Mouse (Mus musculus) left cerebral cortex, postnatal 14 days (tissue): ENCODE measurements around the gene Cenpu. TPM values are rescaled to one million over a fixed set of nuclear protein-coding genes. Genes with fewer than 3 reads are reported as not detected.

ENCODE experiments used
- DNase-seq, 2 experiments: peaks; one replicate each; pipeline ENCODE4 v3.0.0; 2021 to 2022; ENCODE audit warnings: low spot score in 2 of 2, mixed read lengths in 1 of 2
- intact Hi-C: fragments of 180-260 bp; cut with DNase I; formaldehyde crosslinking; loops from one replicate; pipeline ENCODE4 v1.15.1; 2025
- long read RNA-seq, 2 experiments: library from polyadenylated mRNA; stranded (forward); transcript quantifications; one replicate each; pipeline ENCODE4 v2.0.0; 2021
- total RNA-seq, 2 experiments: library from RNA; stranded (reverse); gene quantifications; 2 replicates each; pipeline ENCODE4 v1.2.3; 2021

Gene Cenpu
- 1 to 10 TPM; 1.6 to 4.1 TPM for total RNA-seq
- long read RNA-seq, experiment 1, partial matches to known transcripts = 0 of 2 reads
- long read RNA-seq, experiment 1, other reads (novel, unspliced or antisense) = 1 of 2 reads
- long read RNA-seq, experiment 2, partial matches to known transcripts = 2 of 6 reads
- long read RNA-seq, experiment 2, other reads (novel, unspliced or antisense) = 4 of 6 reads

- DNase-seq = peak; percentile 100
- intact Hi-C loops = no loop called here
Observed at GRCm38 (mm10) chr8:46551615-46552440, at the start of gene Cenpu. Gene Cenpu, plus strand, starts transcription at chr8:46552028.

GRCm38 (mm10) chr8:46502333-46503071, 49.3 kb upstream of the Cenpu start:
- DNase-seq = no peak
- intact Hi-C loops = no loop called here

- no peak for DNase-seq
- intact Hi-C loops = no loop called here
Observed at GRCm38 (mm10) chr8:46503072-46503695, 48.6 kb upstream of the Cenpu start.

- intact Hi-C loops = no loop called here
- DNase-seq = no peak
Observed at GRCm38 (mm10) chr8:46504196-46504595, 47.6 kb upstream of the Cenpu start.

- no peak for DNase-seq
- intact Hi-C loops = no loop called here
Observed at GRCm38 (mm10) chr8:46508488-46509395, 43.1 kb upstream of the Cenpu start.

GRCm38 (mm10) chr8:46509474-46509873, 42.4 kb upstream of the Cenpu start:
- no peak for DNase-seq
- intact Hi-C loops = no loop called here

- intact Hi-C loops = no loop called here
- no peak for DNase-seq
Observed at GRCm38 (mm10) chr8:46511336-46511735, 40.5 kb upstream of the Cenpu start.

GRCm38 (mm10) chr8:46512538-46512937, 39.3 kb upstream of the Cenpu start:
- peak; percentile 15 to 16 for DNase-seq
- intact Hi-C loops = no loop called here

- no peak for DNase-seq
- intact Hi-C loops = no loop called here
Observed at GRCm38 (mm10) chr8:46514027-46514426, 37.8 kb upstream of the Cenpu start.

GRCm38 (mm10) chr8:46520667-46521066, 31.2 kb upstream of the Cenpu start:
- no peak for DNase-seq
- intact Hi-C loops = no loop called here

GRCm38 (mm10) chr8:46526098-46526497, 25.7 kb upstream of the Cenpu start:
- DNase-seq = no peak
- intact Hi-C loops = no loop called here

- intact Hi-C loops = no loop called here
- DNase-seq = no peak
Observed at GRCm38 (mm10) chr8:46526821-46527220, 25.0 kb upstream of the Cenpu start.

- DNase-seq = no peak
- intact Hi-C loops = no loop called here
Observed at GRCm38 (mm10) chr8:46529508-46529907, 22.3 kb upstream of the Cenpu start.

GRCm38 (mm10) chr8:46530541-46530940, 21.3 kb upstream of the Cenpu start:
- intact Hi-C loops = no loop called here
- DNase-seq = no peak

GRCm38 (mm10) chr8:46533926-46534325, 17.9 kb upstream of the Cenpu start:
- intact Hi-C loops = no loop called here
- no peak for DNase-seq

- DNase-seq = peak in 1 of 2 experiments; percentile 14
- intact Hi-C loops = no loop called here
Observed at GRCm38 (mm10) chr8:46539701-46540100, 12.1 kb upstream of the Cenpu start.

- intact Hi-C loops = no loop called here
- peak; percentile 10 to 73 for DNase-seq
Observed at GRCm38 (mm10) chr8:46543191-46543590, 8.6 kb upstream of the Cenpu start.

- no peak for DNase-seq
- intact Hi-C loops = no loop called here
Observed at GRCm38 (mm10) chr8:46543662-46544061, 8.2 kb upstream of the Cenpu start.

- intact Hi-C loops = no loop called here
- no peak for DNase-seq
Observed at GRCm38 (mm10) chr8:46545854-46546253, 6.0 kb upstream of the Cenpu start.
